Mouse (Mus musculus) E14TG2a.4 (cell line): ENCODE measurements at regions not wholly inside any gene's neighbourhood (a gene's known extent, or its start where the extent isn't known, plus 50 kb on each side); places are given as distances from the start of the nearest gene placed in this dataset.

Source experiments
- CTCF ChIP-seq: conservative IDR thresholded peaks from 2 replicates; pipeline ENCODE4 v1.5.1; 2014; ENCODE audit warnings: low read length
- POU5F1 ChIP-seq: IDR thresholded peaks from 2 replicates; pipeline ENCODE4 v1.6.1; 2014; ENCODE audit warnings: low read length, borderline replicate concordance

DNA sequence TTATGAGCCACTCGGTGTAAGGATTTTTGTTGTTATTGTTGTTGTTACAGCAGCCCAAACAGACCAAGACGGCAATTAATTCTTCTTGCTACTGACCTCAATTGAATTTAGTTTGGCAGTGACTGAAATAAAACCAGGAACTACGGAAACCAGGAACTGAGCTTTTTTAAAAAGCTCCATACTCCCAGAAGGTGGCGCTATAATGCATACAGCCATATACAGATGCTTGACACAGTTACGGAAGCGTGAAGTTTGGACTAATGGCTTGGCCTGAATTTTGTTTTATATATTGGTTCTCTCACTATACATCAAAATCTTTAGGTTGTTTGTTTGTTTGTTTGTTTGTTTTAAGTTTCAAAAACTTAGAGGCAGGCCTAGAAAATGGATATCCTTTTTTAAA lies 98.5 kb upstream of the Adamts3 start:
- peak; percentile 67 for TF ChIP-seq CTCF
- TF ChIP-seq POU5F1, result no peak
